Mouse (Mus musculus) adrenal gland, adult 2 months (tissue): ENCODE results near the gene Sephs1. TPM values are rescaled to one million over a fixed set of nuclear protein-coding genes. Genes with fewer than 3 reads are reported as not detected.

ENCODE experiments used
- DNase-seq: peaks from one replicate; pipeline ENCODE4 v3.0.0; 2021
- long read RNA-seq: library from polyadenylated mRNA; stranded (forward); transcript quantifications from one replicate; pipeline ENCODE4 v2.0.0, GENCODE M21; 2021
- polyA plus RNA-seq: library from polyadenylated mRNA; depleted of rRNA; stranded (reverse); fragments of >200 nt; gene quantifications from 2 replicates; pipeline ENCODE4 v1.2.3, GENCODE M21; 2012; rRNA removed
- total RNA-seq, 2 experiments: library from RNA; stranded (reverse); gene quantifications; 2 replicates each; pipeline ENCODE4 v1.2.3; 2021

Gene Sephs1
- total RNA-seq (10 to 100 TPM; 39.9 to 46.9 TPM), polyA plus RNA-seq (15.2 and 15.8 TPM in 2 replicates)
- long read RNA-seq, full-length matches to known transcripts = 25 of 37 reads
- long read RNA-seq, partial matches to known transcripts = 6 of 37 reads
- long read RNA-seq, other reads (novel, unspliced or antisense) = 6 of 37 reads

DNA sequence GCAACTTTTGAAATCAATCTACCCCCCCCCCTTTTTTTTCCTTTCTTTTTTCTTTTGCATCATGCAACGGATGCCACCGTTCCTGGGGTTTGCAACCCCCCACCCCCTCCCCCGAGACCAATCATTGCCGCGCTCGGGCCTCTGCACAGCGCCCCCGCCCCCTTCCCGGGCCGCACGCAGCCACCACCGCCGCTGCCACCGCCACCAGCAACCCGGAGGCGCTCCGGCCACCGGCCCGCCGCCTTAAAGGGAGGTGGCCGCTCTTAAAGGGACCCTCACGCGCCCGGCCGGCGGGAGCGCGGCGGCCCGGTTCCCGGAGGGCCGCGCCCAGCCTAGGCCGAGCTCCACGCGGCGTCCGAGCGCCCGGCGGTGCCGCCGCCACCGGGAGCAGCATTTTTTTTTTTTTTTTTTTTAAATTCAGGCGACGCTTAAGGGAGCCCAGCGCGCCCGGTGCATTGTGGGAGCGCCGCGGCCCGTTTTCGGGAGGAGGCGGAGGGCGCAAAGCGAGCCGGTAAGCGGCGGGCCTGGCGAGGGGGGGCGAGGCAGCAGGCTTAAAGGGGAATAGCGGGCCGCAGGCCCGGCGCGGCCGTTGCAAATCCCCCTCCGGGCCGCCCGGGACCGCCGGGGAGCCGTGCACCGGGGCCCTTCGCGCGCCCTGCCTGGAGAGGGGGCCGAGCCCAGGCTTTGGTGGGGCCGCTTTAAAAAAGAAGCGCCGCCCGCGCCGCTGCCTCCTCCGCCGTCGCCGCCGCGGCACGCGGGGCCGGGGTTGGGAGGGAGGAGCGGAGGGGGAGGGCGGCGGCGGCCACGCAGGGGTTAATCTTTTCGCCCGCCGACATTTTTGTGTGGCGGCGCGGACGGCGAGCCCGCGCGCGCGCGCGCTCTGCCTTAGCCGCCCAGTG, at the start of gene Sephs1:
TSS of gene Sephs1 (plus strand) at position 215 of the 899 bp plus-strand sequence.
- peak; percentile 91 for DNase-seq

DNA sequence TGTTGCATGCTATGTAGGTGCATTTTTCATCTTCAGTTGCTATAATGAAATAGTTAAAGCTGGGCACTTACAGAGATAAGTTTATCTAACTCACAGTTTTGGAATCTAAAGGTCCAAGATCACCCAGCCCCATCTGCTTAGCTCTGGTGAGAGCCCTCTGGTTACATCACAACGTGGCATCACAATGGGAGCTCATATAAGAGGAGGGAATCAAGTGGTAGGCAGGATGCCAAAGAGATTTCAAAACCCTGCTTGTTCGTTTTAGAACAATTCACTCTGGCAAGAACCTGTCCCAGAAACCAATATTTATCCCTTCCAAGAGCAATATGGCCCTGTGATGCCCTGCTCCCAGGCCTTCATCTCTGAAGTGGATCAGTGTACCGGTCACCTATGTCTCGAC, 49.2 kb upstream of the Sephs1 start:
- DNase-seq = no peak

DNA sequence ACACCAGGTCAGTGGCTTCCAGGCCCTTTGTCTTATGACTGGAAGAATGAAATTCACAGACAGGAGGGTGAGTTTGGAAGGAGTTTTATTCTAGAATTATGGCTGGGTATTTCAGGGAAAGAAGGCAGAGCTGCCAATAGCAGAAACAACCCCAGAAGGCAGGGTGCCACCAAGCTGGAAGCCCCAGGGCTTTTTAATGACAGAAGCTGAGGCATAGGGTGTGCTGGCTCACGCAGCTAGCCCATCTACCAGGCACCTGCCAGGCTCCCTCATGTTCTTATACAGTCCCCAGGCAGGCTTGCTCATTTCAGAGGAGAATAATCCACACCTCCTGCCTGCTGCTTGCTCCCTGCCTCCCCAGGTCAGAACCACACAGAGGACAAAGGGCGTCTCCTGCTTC, 31.9 kb upstream of the Sephs1 start:
- no peak for DNase-seq

DNA sequence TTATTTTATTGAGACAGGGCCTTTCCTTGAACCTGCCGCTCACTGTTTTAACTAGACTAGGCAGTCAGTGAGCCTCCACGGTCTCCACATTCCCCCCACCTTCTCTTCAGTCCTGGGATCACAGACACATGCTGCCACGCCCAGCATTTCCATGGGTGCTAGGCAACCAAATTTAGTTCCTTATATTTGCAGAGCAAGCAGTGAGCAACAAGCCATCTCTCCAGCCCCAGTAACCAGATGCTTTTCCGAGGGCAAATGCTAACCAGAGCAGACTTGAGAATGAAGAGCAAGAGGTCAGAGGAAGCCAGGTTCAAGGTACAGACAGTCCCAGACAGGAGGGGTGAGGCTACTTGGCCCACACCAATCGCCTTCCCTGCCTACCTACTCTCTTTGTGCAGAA, 24.2 kb upstream of the Sephs1 start:
- no peak for DNase-seq

DNA sequence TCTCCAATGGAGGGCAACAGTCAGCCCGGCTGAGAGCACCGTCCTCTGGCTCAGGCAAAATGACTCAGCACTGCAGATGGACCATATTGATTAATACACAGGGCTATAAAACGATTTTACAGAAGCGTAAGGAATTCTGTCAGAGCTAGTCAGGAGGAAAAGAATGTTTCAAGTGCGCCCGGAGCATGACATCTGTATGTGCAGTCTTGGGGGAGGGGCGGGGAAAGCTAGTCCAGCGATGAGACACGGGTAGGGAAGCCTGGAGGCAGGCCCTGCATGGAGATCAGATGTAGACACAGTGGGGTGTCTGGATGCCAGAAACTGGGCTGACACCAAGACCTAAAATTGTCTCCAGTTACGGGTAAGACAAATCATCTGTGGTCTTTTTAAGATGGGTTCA, 23.2 kb upstream of the Sephs1 start:
- no peak for DNase-seq

DNA sequence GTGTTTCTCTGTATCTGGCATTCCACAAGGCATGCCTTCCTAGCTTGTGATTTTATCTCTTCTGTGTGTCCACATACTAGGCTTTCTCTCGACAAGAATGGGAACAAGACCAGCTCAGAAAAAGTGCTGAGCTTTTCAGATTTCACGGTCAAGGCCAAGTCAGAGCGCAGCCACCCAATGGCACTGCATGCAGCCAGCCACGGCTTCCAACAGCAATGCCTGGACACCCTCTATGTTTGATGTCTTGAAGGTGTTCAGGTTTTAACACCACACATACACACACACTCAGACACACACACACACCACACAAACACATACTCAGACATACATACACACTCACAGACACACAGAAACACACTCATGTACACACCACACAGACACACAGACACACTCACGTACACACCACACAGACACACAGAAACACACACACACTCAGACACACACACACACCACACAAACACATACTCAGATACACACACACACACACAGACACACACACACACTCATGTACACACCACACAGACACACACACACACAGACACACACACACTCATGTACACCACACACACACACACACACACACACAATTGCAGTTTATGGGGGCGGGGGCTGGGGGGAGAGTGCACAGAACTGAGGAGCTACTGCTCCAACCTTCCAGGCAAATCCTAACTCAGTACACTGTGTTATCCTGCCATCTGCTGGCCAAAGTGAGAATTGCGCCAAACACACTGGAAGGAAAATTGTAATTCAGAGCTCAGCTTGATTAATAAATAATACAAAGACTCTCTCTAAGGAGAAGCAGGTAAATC, 17.2 kb upstream of the Sephs1 start:
- DNase-seq = peak; percentile 63

DNA sequence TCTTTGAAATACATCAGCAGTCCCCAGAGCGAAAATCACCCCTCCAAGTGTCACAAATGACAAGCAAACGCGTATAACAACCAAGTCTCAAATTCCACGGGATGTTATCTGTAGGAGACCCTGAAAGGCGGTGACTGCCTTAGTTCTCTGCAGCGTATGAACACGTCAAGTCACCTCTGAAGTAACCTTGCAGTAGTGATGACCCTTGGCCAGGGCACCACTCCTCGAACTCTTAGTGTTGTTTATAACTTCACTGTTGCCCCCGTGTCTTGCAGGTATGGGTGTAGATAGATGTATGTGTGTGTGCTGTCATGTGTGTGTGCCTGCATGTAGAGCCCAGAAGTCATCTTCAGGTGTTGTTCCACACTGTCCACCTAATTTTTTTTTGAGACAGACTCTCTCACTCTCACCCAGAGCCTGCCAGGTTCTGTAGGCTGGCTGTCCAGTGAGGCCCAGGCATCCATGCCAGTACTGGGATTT, 16.5 kb upstream of the Sephs1 start:
- DNase-seq = no peak

DNA sequence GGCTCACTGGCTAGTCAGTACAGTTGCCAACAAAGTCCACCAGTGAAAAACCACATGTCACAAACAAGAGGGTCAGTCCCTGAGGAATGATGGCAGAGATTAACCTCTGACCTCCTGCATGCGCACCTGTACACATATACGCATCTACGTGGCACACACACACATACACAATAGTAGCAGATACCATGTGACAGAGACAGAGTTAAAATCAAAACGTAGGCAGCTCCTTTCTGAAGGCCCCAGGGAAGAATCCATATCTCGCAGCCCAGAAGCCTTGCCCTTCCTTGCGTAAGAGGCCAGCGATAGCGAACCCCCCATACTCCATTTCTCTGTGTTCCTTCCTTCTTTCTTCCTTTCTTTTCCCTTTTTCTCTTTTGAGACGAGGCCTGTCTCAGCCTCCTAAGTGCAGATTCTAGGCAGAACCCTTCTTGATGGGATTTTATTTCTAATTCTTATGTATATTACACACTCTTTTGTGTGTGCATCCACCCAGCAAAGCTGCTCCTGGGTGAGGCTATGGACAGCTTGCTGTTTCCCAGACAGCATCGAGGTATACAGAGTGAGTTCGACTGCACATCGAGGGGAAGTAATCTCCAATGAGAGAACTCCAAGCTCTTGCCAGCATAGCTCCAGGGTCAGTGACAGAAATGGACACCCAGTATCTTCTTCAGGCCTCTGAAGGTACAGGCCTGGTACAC, 13.2 kb upstream of the Sephs1 start:
- DNase-seq = no peak

DNA sequence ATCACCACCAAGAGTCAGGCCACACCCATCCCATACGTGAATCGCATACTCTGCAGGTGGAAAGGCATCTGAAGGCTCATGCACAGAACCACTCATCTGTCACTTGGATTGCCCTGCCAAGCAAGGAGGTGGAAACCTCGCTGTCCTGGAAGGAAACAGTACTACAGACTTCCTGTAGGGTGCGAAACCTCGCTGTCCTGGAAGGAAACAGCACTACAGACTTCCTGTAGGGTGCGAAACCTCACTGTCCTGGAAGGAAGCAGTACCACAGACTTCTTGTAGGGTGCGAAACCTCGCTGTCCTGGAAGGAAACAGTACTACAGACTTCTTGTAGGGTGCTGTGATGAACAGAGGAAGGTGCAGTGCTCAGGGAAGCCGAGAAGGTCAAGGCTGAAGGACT, 8.6 kb upstream of the Sephs1 start:
- DNase-seq = no peak

DNA sequence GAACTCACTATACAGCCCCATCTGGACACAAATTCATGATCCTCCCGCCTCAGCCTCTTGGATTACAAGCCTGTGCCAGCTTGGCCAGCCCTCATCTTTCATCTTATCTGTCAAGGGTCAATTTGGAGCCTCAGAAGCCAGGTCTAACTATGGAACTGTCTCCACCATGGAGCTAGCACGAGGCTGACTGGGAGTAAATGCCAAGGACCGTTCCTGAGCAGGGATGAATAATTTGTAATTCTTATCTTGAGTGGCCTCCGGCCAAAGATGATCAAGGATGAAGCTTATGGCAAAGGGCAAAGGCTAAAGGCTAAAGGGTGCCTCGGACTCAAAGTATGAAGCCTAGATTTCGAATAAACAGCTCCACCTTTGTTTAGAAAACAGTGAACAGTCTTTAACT, 8.0 kb upstream of the Sephs1 start:
- DNase-seq = peak; percentile 85

DNA sequence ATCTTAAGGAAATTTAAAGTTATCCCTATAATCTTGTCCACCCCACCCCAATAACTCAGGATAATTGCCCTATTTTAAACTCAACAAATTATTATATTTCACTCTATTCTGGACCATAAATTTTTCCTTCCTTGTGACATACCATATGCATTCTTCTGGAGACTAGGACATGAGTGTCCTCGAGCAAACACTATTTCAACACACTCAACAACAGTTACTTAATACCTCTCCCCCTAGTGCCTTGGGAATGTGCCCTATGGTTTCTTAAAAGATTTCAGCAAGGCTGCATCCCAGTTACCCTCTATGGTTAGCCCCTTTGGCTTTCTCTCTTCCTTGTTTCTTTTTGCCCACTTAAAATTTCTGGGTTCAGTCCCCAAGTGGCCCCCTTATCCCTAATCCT, 6.3 kb upstream of the Sephs1 start:
- no peak for DNase-seq

DNA sequence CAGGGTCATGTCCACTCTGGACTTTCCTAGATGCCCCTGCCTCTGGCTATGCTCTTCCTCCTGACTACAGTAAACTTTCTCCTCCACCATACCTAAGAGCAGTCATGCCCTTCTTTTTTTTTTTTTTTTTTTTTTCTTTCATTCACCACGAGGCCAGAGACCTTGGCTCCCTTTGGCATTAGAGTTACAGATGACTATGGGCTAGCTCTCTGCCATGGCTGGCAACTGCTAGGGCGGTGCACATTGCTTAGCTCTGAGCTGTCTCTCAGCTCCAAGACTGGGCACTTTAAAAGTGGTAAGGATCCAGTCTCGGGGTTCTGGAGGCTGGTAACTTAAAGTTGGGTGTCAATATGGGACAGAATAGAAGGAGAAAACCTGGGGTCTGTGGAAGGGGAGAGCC, 5.2 kb upstream of the Sephs1 start:
- peak; percentile 54 for DNase-seq

DNA sequence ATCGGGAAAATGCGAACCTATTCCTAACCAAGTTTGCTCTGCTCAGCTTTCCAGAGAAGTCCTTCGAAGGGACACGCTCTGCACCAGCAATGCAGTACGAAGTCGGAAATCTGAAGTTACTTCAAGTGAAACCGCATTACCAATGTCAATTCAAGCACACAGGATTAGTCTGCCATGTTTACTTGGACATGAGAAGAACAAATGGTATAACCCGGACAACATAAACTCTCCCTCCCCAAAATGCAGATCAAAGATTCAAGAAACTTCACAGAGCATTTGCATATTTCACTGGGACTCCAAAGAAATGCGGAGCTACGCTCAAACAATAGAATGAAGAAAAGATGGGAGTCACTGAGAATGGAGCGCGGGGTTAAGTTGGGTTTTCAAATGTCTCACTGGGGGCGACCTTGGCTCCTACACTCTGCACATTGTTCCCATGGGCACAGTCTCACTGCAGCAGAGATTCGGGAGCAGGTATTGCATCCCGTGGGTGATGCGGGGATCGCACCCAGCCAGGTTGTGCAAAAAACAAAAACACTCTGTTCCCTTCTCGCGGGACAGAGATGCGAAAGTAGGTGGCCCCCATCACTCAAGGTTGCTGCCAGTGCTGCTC, 521 bp upstream of the Sephs1 start:
- peak; percentile 56 for DNase-seq

DNA sequence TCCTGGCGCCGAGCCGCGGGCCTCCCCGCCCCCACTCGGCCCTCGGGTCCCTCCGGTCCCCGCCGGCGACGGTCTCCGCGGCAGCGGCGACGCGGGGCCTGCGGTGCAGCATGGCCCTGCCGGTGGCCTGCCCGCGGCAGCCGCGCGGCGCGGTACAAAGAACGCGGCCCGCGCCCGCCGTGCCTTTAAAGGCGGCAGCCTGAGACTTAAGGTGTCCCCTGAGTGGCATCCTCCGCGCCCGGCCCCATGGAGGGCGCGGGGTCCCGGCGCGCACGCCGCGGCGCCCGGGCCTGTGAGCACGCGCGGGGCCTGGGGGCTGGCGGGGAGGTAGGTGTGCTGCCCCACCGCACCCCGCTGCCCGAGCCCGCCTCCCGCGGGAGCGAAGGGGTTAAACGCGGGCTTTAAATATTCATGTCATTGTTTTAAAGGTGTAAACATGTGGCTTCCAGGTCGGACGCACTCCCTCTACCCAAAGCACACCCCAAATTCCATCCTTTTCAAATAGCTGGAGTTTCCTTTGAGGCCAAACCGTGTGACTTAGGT, 956 bp downstream of the Sephs1 start:
- DNase-seq = no peak

DNA sequence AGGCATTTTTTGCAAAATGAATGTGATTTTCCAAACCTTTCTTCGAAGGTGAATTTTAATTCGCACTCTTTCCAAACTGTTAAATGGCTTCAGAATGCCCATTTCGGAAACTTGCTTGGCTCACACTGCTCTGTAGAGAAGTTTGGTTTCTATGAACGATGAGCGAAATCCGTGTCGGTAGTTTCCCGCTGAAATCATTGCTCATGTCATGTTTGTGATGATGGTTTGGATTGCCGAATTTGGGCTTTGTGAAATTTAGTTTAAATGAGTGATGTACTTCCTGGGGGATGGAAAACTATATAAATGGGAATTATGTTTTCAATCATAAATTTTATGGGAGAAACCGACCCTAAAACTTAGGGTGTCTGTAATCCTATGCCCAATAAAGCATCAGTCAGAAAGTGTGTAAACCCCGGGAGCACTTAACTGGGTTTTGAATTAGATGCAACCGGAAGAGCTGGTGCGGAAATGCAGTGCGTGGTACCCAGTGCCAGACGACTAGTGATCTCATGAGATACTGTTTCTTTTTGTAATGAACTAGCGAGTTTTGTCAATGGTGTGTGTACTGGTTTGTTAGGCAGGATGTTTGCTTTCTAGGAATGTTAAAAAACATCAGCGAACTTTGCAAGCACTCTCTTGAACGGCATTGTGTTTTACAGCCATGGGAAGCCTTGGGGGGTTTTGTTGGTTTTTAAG, 1.8 kb downstream of the Sephs1 start:
- DNase-seq = no peak

DNA sequence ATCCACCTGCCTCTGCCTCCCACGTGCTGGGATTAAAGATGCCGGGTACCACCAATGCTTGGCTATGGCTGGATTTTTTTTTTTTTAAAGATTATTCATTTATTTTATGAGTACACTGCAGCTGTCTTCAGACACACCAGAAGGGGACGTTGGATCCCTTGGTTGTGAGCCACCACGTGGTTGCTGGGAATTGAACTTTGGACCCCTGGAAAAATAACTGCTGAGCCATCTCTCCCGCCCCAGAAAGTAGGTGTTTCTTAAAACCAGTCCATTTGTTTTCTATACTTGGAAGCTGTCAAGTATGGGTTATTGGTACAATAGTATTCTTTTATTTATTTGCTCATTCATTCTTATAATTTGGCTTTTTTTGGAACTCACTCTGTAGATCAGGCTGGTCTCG, 5.5 kb downstream of the Sephs1 start:
- DNase-seq = no peak

DNA sequence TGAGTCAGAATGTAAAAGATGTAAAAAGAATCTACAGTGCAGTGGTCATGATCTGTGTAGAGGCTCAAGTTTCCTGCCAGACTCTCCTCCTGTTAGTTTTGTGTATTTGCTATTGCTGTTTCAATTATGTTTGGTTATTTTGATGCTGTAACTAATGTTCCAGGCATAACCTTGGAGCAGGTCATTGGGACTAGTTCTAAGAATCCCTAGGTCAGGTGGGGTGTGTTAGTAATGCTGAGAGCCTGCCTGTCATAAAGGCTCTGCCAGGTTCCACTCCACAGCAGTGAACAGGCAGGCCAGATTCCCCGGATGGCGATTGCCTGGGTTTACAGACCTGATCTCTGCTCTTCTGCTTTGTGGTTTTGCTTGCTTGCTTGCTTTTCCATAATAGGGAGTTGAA, 14.2 kb downstream of the Sephs1 start:
- no peak for DNase-seq

DNA sequence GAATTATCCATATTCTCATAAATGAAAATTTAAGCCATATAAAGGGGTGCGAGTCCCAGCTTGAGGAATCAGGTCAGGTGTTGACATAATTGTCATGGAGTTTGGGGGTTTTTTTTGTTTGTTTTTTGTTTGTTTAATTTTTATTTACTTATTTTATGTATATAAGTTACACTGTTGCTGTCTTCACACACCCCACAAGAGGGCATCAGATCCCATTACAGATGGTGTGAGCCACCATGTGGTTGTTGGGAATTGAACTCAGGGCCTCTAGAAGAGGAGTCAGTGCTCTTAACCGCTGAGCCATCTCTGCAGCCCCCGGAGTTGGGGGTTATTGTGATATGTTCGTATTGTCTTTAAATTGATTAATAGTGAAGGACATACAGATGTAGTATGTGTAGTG, 15.6 kb downstream of the Sephs1 start:
- no peak for DNase-seq

DNA sequence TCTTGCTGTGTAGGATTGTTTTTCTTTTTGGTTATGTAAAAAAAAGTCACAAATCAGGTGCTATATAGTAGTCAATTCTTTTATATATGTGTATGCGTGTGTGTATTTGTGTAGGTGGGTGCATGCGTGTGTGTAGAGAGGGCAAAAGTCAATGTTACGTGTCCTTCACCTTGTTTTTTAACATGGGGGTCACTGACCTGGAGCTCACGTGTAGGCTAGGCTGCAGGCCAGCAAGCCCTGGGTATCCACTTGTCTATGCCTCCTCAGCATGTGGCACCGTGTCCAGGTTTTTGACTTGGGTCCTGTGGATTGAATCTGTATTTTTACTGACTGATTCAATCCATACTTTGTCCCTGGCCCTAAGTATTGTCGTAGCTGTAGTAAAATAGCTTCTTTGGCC, 19.3 kb downstream of the Sephs1 start:
- no peak for DNase-seq

DNA sequence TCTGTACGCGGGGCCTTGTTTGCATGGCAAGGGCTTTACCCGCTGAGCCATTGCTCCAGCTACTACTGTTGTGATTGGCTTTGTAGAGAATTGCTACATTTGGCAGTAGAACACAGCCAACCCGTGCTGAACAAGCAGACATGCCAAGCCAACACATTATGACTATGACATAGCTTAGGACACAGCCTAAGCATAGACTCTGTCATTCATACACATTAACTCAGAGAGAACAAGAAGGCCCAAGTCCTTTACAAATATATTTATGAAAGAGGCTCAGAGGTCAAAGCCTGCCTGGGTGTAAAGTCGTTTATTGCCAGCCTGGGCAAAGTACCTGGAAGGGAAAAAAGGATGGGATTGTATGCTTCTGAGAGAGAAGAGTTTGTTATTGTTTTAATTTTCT, 21.0 kb downstream of the Sephs1 start:
- no peak for DNase-seq

DNA sequence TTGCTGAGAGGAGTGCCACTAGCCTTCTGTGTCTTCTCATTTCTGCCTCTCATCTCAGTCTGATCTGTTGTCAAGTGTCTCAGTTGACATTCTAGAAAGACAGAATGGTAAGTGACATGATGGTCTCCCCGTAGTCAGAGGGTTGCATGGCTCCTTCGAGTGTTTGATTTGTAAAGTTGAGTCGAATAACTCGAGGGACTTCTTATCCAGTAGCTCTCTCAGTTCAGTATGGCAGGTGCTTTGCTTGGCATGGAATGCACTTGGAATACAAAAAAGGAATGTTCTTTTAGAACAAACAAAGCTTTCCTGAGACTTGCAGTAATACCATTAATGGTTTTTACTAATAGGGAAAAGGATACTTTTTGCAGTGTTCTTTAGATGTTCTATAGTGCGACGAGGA, 25.8 kb downstream of the Sephs1 start:
- no peak for DNase-seq
